Mouse (Mus musculus) testis, adult 2 months (tissue): ENCODE measurements around the gene Kcnip4. TPM values are rescaled to one million over a fixed set of nuclear protein-coding genes. Genes with fewer than 3 reads are reported as not detected.
A peak's percentile ranks its signal among the peaks of the same experiment; 100 is the strongest.

ENCODE experiments used
- H3K27ac ChIP-seq: fragments of 200-500 bp; 2 replicates; pipeline ENCODE4 v1.5.1; 2012; ENCODE audit warnings: low read depth, low read length; ENCODE audit not compliant: control insufficient read depth, insufficient read depth
- H3K27me3 ChIP-seq: fragments of 200-500 bp; 2 replicates; pipeline ENCODE4 v1.6.1; 2012; ENCODE audit warnings: mild to moderate bottlenecking, low read length, moderate library complexity; ENCODE audit not compliant: control insufficient read depth, insufficient read depth
- H3K36me3 ChIP-seq: fragments of 200-500 bp; 2 replicates; pipeline ENCODE4 v1.6.1; 2012; ENCODE audit warnings: mild to moderate bottlenecking, low read length; ENCODE audit not compliant: control insufficient read depth, insufficient read depth
- H3K4me1 ChIP-seq: fragments of 200-500 bp; 2 replicates; pipeline ENCODE4 v1.6.1; 2012; ENCODE audit warnings: low read length; ENCODE audit not compliant: control insufficient read depth, insufficient read depth
- H3K4me3 ChIP-seq: fragments of 200-500 bp; 2 replicates; pipeline ENCODE4 v1.5.1; 2012; ENCODE audit warnings: low read depth, mild to moderate bottlenecking, low read length, moderate library complexity, mixed read lengths; ENCODE audit not compliant: control insufficient read depth
- CTCF ChIP-seq: fragments of 200-500 bp; IDR thresholded peaks from 2 replicates; pipeline ENCODE4 v1.5.1; 2012; ENCODE audit warnings: low read depth, mild to moderate bottlenecking, inconsistent platforms, low read length, moderate library complexity; ENCODE audit not compliant: control insufficient read depth, insufficient read depth, insufficient replicate concordance
- POLR2A ChIP-seq: fragments of 200-500 bp; IDR thresholded peaks from 2 replicates; pipeline ENCODE4 v1.6.1; 2012; ENCODE audit warnings: low read depth, mild to moderate bottlenecking, inconsistent platforms, low read length, moderate library complexity; ENCODE audit not compliant: control insufficient read depth
- polyA plus RNA-seq: library from polyadenylated mRNA; depleted of rRNA; stranded (reverse); fragments of >200 nt; gene quantifications from 2 replicates; pipeline ENCODE4 v1.2.3, GENCODE M21; 2012; rRNA removed

Gene Kcnip4
- polyA plus RNA-seq, result 2.1 and 2.2 TPM in 2 replicates

- no peaks in the 10 kb centered on the region for H3K36me3 ChIP-seq
- H3K4me3 ChIP-seq, result peak within 1 kb of the TSS; percentile 47
- H3K27ac ChIP-seq, result no peak within 1 kb of the TSS
- H3K4me1 ChIP-seq, result peaks cover 2% of the 10 kb centered on the region; the same call in 1 of the 2 replicates
- TF ChIP-seq POLR2A, result no peak
- no peak for TF ChIP-seq CTCF
- no peaks in the 10 kb centered on the region for H3K27me3 ChIP-seq
Measured at GRCm38 (mm10) chr5:49524394-49525241, at the start of gene Kcnip4. TSS of gene Kcnip4 (minus strand) at chr5:49524907.

DNA sequence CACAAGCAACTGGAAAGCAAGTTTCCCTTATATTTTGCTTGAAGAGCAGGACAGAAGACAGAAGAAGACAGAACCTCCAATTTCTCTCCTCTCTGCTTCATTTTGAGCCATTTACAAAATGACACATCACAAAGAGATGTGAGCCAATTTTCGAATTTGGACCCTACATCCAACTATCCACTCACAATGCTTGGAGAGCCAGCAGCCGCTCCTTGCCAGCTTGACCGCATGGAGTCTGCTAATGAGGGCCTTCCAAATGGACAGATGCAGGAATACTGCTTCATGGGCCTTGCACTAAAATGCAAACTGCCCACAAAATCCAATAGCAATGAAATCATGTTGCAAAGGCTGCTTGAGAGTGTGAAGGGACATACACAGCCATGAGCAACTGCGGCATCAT is 47.2 kb upstream of the Kcnip4 start:
- H3K36me3 ChIP-seq, result no peaks in the 10 kb centered on the region
- no peaks in the 10 kb centered on the region for H3K27me3 ChIP-seq
- H3K27ac ChIP-seq, result no peak overlapping the region
- TF ChIP-seq CTCF (no peak), POLR2A (no peak)
- H3K4me1 ChIP-seq, result no peaks in the 10 kb centered on the region
- no peak overlapping the region for H3K4me3 ChIP-seq

DNA sequence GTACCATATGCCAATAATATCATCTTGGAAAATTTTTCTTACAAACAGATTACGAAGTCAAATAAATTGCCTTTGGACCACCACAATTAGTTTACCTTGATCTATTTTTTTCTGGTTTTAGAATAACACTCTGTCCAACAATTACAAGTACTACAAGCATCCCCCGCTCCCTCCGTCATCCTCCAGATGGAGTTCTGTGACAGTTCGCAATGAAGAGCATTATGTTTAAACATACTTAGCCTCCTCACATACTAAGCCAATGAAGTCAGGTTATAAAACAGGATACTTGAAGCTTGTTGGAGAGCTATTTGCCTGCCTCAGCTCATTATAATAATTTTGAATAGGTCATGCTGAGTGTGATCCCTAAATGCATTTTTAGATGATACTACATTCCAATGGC is 39.0 kb upstream of the Kcnip4 start:
- H3K4me3 ChIP-seq, result no peak overlapping the region
- H3K4me1 ChIP-seq, result no peaks in the 10 kb centered on the region
- H3K36me3 ChIP-seq, result no peaks in the 10 kb centered on the region
- no peak overlapping the region for H3K27ac ChIP-seq
- no peaks in the 10 kb centered on the region for H3K27me3 ChIP-seq
- no peak for TF ChIP-seq POLR2A

GRCm38 (mm10) chr5:49557436-49557835 is 32.7 kb upstream of the Kcnip4 start:
- no peak overlapping the region for H3K27ac ChIP-seq
- H3K36me3 ChIP-seq, result no peaks in the 10 kb centered on the region
- no peaks in the 10 kb centered on the region; the same call in 1 of the 2 replicates for H3K4me1 ChIP-seq
- TF ChIP-seq CTCF, result no peak
- no peak for TF ChIP-seq POLR2A
- H3K27me3 ChIP-seq, result no peaks in the 10 kb centered on the region
- H3K4me3 ChIP-seq, result no peak overlapping the region

- Histone ChIP-seq H3K4me1 (no peaks in the 10 kb centered on the region; the same call in 1 of the 2 replicates), H3K27ac (no peak overlapping the region), H3K36me3 (no peaks in the 10 kb centered on the region), H3K27me3 (no peaks in the 10 kb centered on the region), H3K4me3 (no peak overlapping the region)
- TF ChIP-seq POLR2A, result no peak
- TF ChIP-seq CTCF, result no peak
Measured at GRCm38 (mm10) chr5:49547884-49548283, 23.2 kb upstream of the Kcnip4 start.

- no peaks in the 10 kb centered on the region for H3K27me3 ChIP-seq
- H3K36me3 ChIP-seq, result no peaks in the 10 kb centered on the region
- no peak overlapping the region for H3K4me3 ChIP-seq
- TF ChIP-seq CTCF, result no peak
- no peak for TF ChIP-seq POLR2A
- peaks cover 2% of the 10 kb centered on the region; the same call in 1 of the 2 replicates for H3K4me1 ChIP-seq
- no peak overlapping the region for H3K27ac ChIP-seq
Measured at GRCm38 (mm10) chr5:49529362-49529761, 4.7 kb upstream of the Kcnip4 start.

GRCm38 (mm10) chr5:49525242-49525612 is 520 bp upstream of the Kcnip4 start:
- Histone ChIP-seq H3K4me1 (peaks cover 2% of the 10 kb centered on the region; the same call in 1 of the 2 replicates), H3K27me3 (no peaks in the 10 kb centered on the region), H3K36me3 (no peaks in the 10 kb centered on the region), H3K4me3 (no peak overlapping the region), H3K27ac (no peak overlapping the region)
- TF ChIP-seq POLR2A (no peak), CTCF (no peak)
